ENCODE assay signal across 2 mouse cellular contexts in genomic region chr2:180099529-180099928, GRCm38 (mm10).
A peak's percentile ranks its signal among the peaks of the same experiment; 100 is the strongest.
TF ChIP-seq lines count a peak whose summit lies in the region.

No protein-coding gene starts in this region.

TF ChIP-seq in CH12.LX, 34 proteins besides CTCF, POLR2A, EP300 and RAD21 (continued from another document):
- no peak for TF ChIP-seq MAFK (IDR thresholded peaks at IDR 0.05; ENCODE audit: insufficient replicate concordance, low read length)
- TF ChIP-seq ETS1 (conservative IDR thresholded peaks at IDR 0.05; ENCODE audit: low read depth, low read length), result no peak
- no peak for TF ChIP-seq NELFE (IDR thresholded peaks at IDR 0.05; ENCODE audit: low read depth, low read length)
- no peak for TF ChIP-seq HCFC1 (IDR thresholded peaks at IDR 0.05; ENCODE audit: low read depth, low read length)
- no peak for TF ChIP-seq MXI1 (IDR thresholded peaks at IDR 0.05; ENCODE audit: low read depth, low read length)
- no peak for TF ChIP-seq CHD2 (IDR thresholded peaks at IDR 0.05; ENCODE audit: low read length)
- TF ChIP-seq SIN3A (IDR thresholded peaks at IDR 0.05; ENCODE audit: low read length), result no peak

TF ChIP-seq in myocyte, 11 proteins besides CTCF, POLR2A, EP300 and RAD21 (continued from another document):
- TF ChIP-seq E2F4 (IDR thresholded peaks at IDR 0.05; ENCODE audit: insufficient read depth) (no peak), POLR2AphosphoS2 (IDR thresholded peaks at IDR 0.05; ENCODE audit: insufficient read length, low read depth) (no peak), USF1 (IDR thresholded peaks at IDR 0.05; ENCODE audit: low read depth) (no peak), TCF12 (IDR thresholded peaks at IDR 0.05; ENCODE audit: insufficient read depth, poor library complexity, severe bottlenecking) (no peak), SRF (IDR thresholded peaks at IDR 0.05; ENCODE audit: control insufficient read depth, insufficient read length, low read depth) (no peak), MAX (IDR thresholded peaks at IDR 0.05; ENCODE audit: low read depth) (no peak), MYOD1 (IDR thresholded peaks at IDR 0.05; ENCODE audit: control insufficient read depth in 1 of 3, insufficient read length in 2 of 3, low read depth in 2 of 3) (peak in 2 of 3 experiments; percentile 62 to 90), TCF3 (IDR thresholded peaks at IDR 0.05; ENCODE audit: insufficient read length, low read depth) (no peak), CEBPB (IDR thresholded peaks at IDR 0.05; ENCODE audit: insufficient read depth, poor library complexity, severe bottlenecking) (no peak)
